Mouse (Mus musculus): ENCODE measurements around the gene Dnajb1.
A peak's percentile ranks its signal among the peaks of the same experiment; 100 is the strongest.
"Not testable (repeated sequence)": the region's sequence is repeated elsewhere in the genome, so short reads cannot be mapped to it uniquely, and the experiment has no call there.

Gene Dnajb1

GRCm38 (mm10) chr8:83578131-83579055 lies 29.6 kb upstream of the Dnajb1 start:
- DNase-seq (ENCODE audit: low read depth, low spot score): no peak

GRCm38 (mm10) chr8:83579676-83580075 lies 28.3 kb upstream of the Dnajb1 start:
- DNase-seq (ENCODE audit: low read depth, low spot score): no peak

GRCm38 (mm10) chr8:83580826-83581225 lies 27.2 kb upstream of the Dnajb1 start:
- DNase-seq (ENCODE audit: low read depth, low spot score): no peak

- DNase-seq (ENCODE audit: low read depth, low spot score): no peak
Measured at GRCm38 (mm10) chr8:83582226-83582625, 25.8 kb upstream of the Dnajb1 start.

GRCm38 (mm10) chr8:83583236-83583635 lies 24.8 kb upstream of the Dnajb1 start:
- DNase-seq (ENCODE audit: low read depth, low spot score): no peak

- DNase-seq (ENCODE audit: low read depth, low spot score): no peak
Measured at GRCm38 (mm10) chr8:83584771-83585170, 23.2 kb upstream of the Dnajb1 start.

GRCm38 (mm10) chr8:83585333-83585732 lies 22.7 kb upstream of the Dnajb1 start:
- DNase-seq (ENCODE audit: low read depth, low spot score): no peak

GRCm38 (mm10) chr8:83587644-83588043 lies 20.3 kb upstream of the Dnajb1 start:
- DNase-seq (ENCODE audit: low read depth, low spot score): no peak

- no peak for DNase-seq (ENCODE audit: low read depth, low spot score)
Measured at GRCm38 (mm10) chr8:83588886-83589285, 19.1 kb upstream of the Dnajb1 start.

GRCm38 (mm10) chr8:83590488-83591023 lies 17.4 kb upstream of the Dnajb1 start:
- no peak for DNase-seq (ENCODE audit: low read depth, low spot score)

- no peak for DNase-seq (ENCODE audit: low read depth, low spot score)
Measured at GRCm38 (mm10) chr8:83592682-83593081, 15.3 kb upstream of the Dnajb1 start.

- DNase-seq (ENCODE audit: low read depth, low spot score): no peak
Measured at GRCm38 (mm10) chr8:83593325-83594166, 14.4 kb upstream of the Dnajb1 start.

- DNase-seq (ENCODE audit: low read depth, low spot score): peak; percentile 99
Measured at GRCm38 (mm10) chr8:83594167-83595049, 13.6 kb upstream of the Dnajb1 start.

- DNase-seq (ENCODE audit: low read depth, low spot score): not testable (repeated sequence)
Measured at GRCm38 (mm10) chr8:83595050-83595345, 13.0 kb upstream of the Dnajb1 start.

- DNase-seq (ENCODE audit: low read depth, low spot score): no peak
Measured at GRCm38 (mm10) chr8:83596369-83596768, 11.6 kb upstream of the Dnajb1 start.

- no peak for DNase-seq (ENCODE audit: low read depth, low spot score)
Measured at GRCm38 (mm10) chr8:83598146-83598545, 9.8 kb upstream of the Dnajb1 start.

GRCm38 (mm10) chr8:83599814-83600213 lies 8.2 kb upstream of the Dnajb1 start:
- DNase-seq (ENCODE audit: low read depth, low spot score): no peak

- DNase-seq (ENCODE audit: low read depth, low spot score): no peak
Measured at GRCm38 (mm10) chr8:83602650-83603029, 5.4 kb upstream of the Dnajb1 start.

- DNase-seq (ENCODE audit: low read depth, low spot score): peak; percentile 63
Measured at GRCm38 (mm10) chr8:83608398-83608829, 421 bp downstream of the Dnajb1 start.

- DNase-seq (ENCODE audit: low read depth, low spot score): no peak
Measured at GRCm38 (mm10) chr8:83609086-83609485, 1.1 kb downstream of the Dnajb1 start.

- DNase-seq (ENCODE audit: low read depth, low spot score): no peak
Measured at GRCm38 (mm10) chr8:83609547-83610180, 1.7 kb downstream of the Dnajb1 start.

Data from retina, postnatal 7 days (tissue).